Mouse (Mus musculus): ENCODE measurements around the gene Rassf6.
A peak's percentile ranks its signal among the peaks of the same experiment; 100 is the strongest.

Rassf6 gene

GRCm38 (mm10) chr5:90571216-90571615 lies 69.2 kb downstream of the Rassf6 start:
- DNase-seq (ENCODE audit: low read depth, low spot score): no peak

DNA sequence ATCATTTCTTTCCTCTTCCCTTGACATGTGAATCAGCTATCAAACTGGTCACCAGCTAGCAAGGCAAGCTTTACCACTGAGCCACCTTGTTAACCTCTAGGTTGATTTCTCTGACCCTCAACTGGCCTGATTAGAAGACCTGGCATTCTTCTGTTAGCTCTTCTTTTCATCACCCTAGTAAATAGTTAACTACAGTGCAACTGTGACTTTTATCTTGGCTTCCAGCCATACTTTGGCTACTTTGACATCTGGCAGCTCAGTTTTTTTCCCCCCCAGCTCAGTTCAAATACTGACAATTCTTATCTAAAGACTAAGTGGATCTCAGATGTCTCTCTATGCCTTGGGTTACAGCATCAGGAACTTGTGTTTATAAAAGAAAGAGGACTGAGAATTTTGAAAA lies 72.1 kb downstream of the Rassf6 start:
- DNase-seq (ENCODE audit: low read depth, low spot score): no peak

DNA sequence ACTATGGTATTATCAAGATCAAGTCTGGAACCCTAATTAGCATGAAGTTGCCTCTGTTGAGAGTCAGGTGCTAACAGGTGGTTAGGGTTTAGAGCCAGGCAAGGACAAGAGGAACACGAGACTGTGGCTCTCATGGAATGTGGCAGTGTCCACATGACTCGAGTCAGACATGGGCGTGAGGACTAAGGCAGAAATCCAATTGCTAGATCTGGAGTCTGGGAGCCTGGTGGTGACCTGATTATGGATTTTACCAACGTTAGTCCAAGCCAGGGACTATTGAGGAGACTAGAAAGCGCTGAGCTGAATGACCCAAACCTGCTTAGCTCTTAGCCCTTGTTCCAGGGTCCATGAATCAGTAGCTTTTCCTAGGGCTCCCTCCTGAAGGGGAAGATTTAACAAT lies 72.7 kb downstream of the Rassf6 start:
- DNase-seq (ENCODE audit: low read depth, low spot score): no peak

DNA sequence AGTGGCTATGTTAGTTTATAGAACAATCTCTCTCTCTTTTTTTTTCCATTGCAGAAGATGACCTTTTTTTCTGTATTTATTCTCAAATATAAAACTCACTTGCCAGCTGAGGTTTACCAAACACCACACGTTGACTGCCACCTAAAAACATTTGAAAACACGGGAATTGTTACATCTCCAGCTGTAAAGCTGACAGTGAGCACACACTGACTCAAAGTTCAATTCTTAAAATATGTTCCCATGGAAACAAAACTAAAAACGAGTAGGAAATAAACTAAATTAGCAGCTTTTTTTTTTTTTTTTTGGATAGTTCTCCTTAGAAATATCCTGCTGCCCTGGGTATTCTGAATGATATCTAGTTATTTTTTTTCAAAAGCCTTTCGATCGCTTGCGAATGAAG lies 75.3 kb downstream of the Rassf6 start:
- no peak for DNase-seq (ENCODE audit: low read depth, low spot score)

GRCm38 (mm10) chr5:90564161-90564560 lies 76.3 kb downstream of the Rassf6 start:
- DNase-seq (ENCODE audit: low read depth, low spot score): peak; percentile 72

DNA sequence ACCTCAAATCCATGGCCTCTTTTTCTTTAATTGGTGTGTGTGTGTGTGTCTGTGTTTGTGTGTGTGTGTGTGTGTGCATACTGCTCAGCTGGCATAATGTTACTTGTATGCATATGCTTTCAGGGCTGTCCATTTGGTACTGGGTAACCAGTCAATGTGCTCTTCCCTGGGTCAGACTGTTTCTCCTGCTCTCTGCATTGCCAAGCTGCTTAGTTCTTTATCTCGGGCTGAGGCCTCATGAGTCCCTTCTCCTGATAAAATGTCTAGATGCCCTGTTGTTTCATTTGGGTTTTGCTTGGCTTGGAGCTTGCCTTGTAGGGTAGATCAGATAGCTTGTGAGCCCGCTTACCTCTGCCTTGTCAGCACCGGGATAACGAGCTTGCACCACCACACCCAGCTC lies 77.6 kb downstream of the Rassf6 start:
- DNase-seq (ENCODE audit: low read depth, low spot score): no peak

GRCm38 (mm10) chr5:90561721-90562275 lies 78.7 kb downstream of the Rassf6 start:
- peak; percentile 86 for DNase-seq (ENCODE audit: low read depth, low spot score)

GRCm38 (mm10) chr5:90560743-90561142 lies 79.7 kb downstream of the Rassf6 start, which contains the start of gene 5830473C10Rik:
TSS of gene 5830473C10Rik (plus strand) at chr5:90561107.
- DNase-seq (ENCODE audit: low read depth, low spot score): no peak

DNA sequence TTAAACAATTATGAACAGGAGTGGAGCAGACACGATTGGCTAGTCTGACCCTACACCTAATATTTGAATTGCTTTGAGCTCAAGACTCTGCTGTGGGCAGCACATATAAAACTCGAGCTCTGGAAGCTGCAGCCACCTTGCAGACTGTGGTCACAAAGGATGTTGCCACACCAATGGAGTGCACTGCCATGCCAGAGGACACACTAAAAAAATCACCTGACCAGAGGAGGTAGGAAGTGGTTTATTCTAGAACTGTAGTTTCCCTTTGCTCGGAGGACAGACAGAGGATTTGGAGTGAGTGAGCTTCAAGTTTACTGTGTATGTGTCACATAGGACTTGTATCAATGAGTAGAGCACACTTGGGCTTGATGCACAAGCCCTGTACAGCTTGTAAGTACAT lies 84.4 kb downstream of the Rassf6 start:
- DNase-seq (ENCODE audit: low read depth, low spot score): no peak

Data from telencephalon, adult 2 months (tissue).